Mouse (Mus musculus) adrenal gland, adult 8-10 months (tissue): ENCODE measurements at regions not wholly inside any gene's neighbourhood (a gene's known extent, or its start where the extent isn't known, plus 50 kb on each side); places are given as distances from the start of the nearest gene placed in this dataset.

Source experiments
- DNase-seq: peaks from one replicate; pipeline ENCODE4 v3.0.0; 2022

DNA sequence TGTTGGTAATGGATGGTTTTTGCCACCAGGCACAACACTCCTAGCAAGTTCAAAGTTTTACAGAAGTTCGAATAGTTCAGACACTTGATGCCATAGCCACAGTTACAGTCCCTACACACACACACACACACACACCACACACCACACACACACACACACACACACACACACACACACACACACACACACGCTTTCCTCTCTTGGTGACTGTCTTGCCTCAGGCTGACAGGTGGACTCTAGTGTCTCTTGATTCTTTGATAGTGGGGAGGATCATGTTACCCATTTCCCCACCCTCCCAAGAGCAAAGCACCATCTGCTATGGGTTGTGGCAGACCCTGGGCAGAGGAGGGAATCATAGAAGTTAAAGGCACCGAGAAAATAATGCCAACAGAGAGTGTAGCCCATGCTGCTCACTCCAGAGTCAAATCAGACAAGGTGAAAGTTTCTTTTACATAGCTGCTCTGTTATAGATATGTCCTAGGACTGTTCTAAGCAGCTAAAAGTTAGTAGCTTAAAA, 75.9 kb downstream of the Klhl25 start:
- no peak for DNase-seq

GRCm38 (mm10) chr7:75927537-75927936, 79.4 kb downstream of the Klhl25 start:
- DNase-seq: no peak

DNA sequence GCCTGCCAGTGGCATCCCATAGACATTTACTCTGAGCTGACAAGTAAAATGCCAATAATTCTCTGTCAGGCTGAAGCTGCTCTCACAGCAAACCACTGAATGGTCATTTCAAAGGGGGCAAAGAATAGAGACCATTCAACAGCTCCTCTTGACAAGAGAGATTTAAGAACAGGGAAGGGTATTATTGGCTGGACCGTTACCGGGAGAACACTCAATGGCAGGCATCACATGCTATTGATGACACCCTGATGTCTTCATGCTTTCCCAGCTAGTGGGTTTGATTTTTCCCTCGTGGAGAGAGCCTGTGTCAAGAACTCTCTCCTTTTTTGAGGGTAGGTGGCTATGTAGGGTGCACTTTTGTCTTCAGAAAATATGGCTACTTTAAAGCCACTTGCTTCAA, 95.7 kb downstream of the Klhl25 start:
- no peak for DNase-seq

- no peak for DNase-seq
These were observed 107.6 kb downstream of the Klhl25 start for GRCm38 (mm10) chr7:75955671-75956070.

GRCm38 (mm10) chr7:75957366-75957765, 109.3 kb downstream of the Klhl25 start:
- DNase-seq: no peak

- DNase-seq: no peak
These were observed 112.0 kb downstream of the Klhl25 start for GRCm38 (mm10) chr7:75959903-75960620.

GRCm38 (mm10) chr7:75968177-75968576, 120.1 kb downstream of the Klhl25 start:
- no peak for DNase-seq

DNA sequence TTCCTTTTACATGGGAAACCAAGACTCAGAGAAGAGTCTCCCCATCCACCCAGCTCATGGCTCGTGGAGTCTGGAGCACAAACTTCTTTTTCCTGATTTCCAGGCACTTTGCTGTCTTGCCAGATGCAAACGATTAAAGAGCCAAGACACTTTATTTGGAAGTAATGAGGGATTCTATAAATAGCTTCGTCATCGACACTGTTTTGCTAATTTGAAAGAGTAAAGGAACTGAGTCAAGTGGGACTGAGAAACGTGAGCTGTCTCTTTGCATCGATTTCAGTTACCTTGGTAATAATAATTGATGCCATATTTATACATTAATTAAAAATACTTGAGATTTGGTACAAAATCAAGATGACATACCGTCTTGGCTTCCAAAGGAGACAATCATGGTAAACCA, 122.8 kb downstream of the Klhl25 start:
- DNase-seq: no peak

GRCm38 (mm10) chr7:75971706-75972105, 123.6 kb downstream of the Klhl25 start:
- no peak for DNase-seq

DNA sequence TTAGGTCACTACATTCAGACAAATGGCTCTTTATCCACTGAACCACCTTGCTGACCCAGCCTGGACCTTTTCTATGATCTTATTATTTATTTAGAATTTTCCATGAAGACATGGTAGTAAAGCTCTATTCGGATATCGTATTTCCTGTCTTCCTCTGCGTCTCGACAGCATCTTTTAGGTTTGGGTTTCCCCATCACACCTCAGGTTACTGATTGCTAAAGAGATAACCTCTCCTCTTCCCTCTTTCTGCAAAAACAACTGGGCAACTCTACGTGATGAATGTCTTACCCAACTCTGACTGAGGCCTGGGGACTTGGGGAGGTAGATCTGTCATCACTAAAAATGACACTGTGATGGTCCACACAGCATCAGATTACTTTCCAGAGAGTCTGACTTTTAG, 133.4 kb downstream of the Klhl25 start:
- no peak for DNase-seq

DNA sequence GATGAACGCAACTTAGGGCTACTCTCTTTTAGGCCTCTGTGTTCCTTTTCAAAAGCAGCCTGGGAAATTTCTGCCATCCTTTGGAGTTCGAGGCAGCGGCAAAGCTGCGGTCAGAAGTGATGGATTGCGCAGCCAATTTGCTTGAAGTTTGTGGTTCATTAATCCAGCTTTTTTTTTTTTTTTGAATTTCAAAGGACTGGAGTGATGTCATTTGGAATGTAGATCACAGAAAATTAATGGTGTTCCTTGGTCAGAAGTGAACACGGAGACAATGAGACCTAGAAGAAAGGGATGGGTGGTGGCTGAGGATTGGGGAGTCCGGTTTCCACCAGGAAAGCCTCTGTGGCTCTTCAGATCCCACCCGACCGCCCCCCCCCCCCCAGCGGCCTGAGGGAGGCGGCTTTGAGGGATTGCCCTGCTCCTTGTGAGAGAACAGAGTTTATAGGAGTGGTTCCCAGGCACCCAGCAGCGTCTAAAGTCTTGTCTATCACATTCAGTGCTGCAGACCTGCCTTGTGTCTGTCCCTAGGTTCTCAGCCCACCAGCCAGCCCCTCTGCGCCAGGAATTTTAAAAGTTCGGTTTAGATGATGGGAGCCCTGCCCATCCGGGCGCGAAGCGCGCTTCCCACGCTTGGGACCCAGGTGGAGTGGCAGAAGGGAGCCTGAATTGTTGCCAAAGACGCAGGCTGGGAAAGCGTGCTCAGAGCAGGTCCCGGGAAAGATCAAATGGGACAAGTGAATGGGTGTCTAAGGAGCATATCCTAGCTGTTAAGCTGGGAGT, 135.1 kb downstream of the Klhl25 start:
- no peak for DNase-seq

- DNase-seq: no peak
These were observed 135.7 kb downstream of the Klhl25 start for GRCm38 (mm10) chr7:75983809-75984171.

GRCm38 (mm10) chr7:75998853-75999252, 150.7 kb downstream of the Klhl25 start:
- no peak for DNase-seq

DNA sequence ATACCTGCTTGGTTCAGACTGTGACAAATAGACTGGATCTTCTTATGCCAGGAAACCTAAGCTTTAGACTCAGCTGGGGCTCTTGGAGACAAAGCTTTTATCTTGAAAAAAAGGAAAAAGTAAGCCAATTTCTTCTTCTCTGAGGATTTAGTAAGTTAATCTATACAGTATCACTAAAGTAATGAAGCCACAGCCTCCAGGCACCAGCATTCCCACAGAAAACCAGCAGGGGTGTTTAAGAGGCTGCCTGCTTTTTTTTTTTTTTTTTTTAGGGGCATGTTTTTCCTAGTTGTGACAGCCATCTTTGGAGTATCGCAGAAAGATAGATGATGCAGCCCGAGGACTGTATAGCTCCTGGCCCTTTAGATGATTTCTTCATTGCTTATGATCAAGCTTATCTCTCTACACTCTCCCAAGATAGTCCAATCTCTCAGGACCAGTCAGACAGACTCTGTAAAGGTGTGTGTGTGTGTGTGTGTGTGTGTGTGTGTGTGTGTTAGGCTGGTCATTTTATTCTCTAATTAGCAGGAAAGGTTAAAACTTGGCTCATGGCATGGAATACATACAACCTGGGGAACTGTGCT, 151.3 kb downstream of the Klhl25 start:
- DNase-seq: no peak

GRCm38 (mm10) chr7:76001012-76001411, 152.9 kb downstream of the Klhl25 start:
- DNase-seq: no peak

GRCm38 (mm10) chr7:76008226-76008625, 160.1 kb downstream of the Klhl25 start:
- DNase-seq: no peak

GRCm38 (mm10) chr7:76047743-76048142, 181.9 kb upstream of the Agbl1 start:
- no peak for DNase-seq

DNA sequence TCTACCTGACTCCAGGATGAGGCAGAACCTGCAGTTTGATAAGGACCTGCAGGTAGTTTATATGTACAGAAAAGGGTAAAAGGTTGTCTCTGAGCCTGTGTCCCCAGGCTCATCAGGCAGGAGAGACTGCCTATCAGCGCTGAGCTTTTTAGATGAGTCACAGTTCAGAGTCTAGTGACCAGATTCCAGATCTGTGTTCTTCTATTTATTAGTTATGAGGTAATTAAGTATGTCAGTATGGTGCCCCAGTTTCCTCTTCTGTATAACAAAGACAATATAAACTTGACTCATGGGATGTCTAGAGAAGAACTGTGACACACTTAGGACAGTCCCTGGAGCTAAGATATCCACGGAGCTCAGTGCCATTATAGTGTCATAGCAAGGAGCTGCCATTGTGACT, 180.3 kb upstream of the Agbl1 start:
- no peak for DNase-seq

DNA sequence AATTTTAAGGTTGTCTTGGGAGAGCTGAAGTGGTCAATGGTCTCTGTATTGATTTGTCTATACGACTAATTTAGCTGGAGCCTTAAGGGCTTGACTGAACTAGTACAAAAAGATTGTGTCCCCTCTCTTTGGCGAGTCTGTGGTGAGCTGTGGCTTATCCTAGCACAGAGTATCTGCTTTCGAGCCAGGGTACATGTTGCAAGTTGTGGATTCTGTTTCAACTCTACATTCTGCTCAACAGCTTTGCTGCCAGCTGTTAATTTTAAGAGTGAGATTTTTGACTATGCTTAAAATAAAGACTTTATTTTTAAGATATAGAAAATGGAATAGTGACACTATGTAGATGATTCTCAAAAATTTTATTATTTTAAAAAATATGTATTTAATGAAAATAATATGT, 175.8 kb upstream of the Agbl1 start:
- DNase-seq: no peak

DNA sequence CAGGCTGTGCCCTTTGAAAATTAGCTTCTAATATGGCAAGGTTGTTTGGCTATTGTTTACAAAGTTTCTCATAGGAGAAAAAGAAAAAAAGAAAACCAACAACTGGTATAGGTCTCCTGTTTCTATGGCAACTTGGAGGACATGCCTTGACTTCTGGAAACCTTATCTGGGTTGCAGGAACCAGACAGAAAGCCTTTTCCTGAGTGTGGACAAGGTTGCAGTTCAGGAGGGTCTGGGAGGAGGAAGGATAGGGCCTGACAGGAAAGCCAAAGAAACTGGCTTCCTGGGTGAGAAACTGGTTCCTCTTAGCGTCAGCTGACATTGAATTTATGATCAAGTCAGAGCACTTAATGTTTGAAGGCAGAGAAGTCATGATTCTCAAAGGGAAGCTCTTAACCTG, 130.5 kb upstream of the Agbl1 start:
- no peak for DNase-seq

GRCm38 (mm10) chr7:76121242-76121844, 108.3 kb upstream of the Agbl1 start:
- DNase-seq: no peak

DNA sequence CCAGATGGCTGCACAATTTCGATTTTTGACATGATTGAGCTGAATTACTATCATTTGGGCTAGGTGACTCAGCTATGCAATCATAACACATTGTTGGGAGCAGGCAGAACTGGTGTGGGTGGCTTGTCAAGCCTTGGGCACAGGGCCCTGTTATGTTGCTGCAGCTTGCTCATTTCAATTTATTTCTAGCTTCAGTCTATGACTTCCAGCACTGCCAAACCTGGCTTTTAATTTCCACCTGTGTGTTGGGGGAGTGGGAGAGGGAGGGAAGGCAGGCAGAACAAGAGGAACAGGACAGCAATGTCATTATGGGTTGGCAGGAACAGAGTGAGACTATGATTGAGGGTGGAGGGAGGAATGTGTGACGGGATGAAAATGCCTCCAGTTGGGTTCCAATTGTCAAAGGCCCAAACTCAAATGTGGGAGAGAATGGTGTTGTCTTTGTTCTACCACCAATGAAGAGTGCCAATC, 102.0 kb upstream of the Agbl1 start:
- DNase-seq: peak; percentile 2

DNA sequence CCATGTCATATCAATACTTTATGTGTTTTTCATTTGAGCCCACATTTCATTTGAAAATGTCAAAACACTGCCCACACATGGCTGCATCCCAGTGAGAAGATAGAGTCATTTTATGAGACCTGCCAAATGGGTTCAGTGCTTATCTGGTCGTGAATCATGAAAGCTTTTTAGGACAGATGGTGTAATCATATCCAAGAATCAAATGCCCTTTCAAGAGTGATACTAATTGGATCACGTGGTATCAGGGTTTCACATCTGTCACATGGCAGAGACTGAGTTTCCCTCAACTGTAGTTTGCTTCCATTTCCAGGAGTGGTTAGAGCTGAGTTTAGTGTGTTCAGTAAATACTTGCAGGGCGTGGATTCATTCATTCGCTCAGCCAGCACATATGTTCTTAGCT, 87.2 kb upstream of the Agbl1 start:
- DNase-seq: no peak
